Mouse (Mus musculus): Measurements from ENCODE around the gene Wdr83.

DNA sequence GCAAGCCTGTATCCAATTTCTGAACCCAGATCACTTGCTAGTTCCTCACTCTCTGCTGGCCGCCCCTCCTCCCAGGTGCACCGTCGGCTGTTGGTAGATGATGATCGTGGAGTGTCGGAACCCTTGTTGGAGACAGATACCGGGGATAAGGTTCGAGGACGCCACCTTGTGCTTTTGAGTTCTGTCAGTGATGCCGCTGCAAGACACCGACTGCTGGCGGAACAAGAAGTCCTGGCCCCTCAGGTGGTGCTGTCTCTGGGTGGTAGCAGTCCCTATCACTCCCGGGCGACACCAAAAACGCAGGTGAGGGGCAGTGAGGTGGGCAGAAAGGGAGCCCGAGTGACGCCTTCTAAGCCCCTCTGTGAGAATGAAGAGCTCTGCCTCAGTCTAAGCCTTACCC lies 15.1 kb upstream of the Wdr83 start:
- TF ChIP-seq CTCF (IDR thresholded peaks at IDR 0.05; ENCODE audit: borderline replicate concordance, extremely low read depth, insufficient read depth, insufficient read length), result no peak
- no peak for TF ChIP-seq POLR2A (IDR thresholded peaks at IDR 0.05; ENCODE audit: borderline replicate concordance, extremely low read depth, insufficient read depth, insufficient read length, poor library complexity, severe bottlenecking)
